Mouse (Mus musculus) yolk sac, embryonic 10.5 days (tissue): ENCODE measurements around the gene Nrg3.
"Not testable (repeated sequence)": the region's sequence is repeated elsewhere in the genome, so short reads cannot be mapped to it uniquely, and the experiment has no call there.

Source experiments
- DNase-seq: peaks from one replicate; pipeline ENCODE4 v3.0.0-alpha.2; 2017; ENCODE audit warnings: low spot score

Nrg3 gene

DNA sequence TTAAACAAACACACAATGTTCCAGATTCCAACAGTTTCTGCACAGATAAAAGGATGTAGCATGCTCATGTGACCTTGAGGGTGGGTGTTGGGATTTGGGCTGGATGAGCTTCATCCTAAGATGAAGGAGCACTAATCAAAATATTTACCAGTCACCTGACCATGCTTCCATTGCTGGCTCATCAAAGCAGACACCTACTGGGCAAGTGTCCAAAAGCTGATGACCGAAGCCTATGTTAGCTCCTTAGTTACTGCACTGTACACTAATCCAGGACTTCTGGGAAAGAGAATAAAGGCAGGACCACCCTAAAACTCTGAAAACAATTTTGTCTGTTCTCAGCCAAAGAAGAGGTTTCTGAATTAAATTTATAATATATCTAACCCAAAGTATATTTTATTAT is 261.4 kb downstream of the Nrg3 start:
- no peak for DNase-seq

GRCm38 (mm10) chr14:39191946-39192345 is 280.9 kb downstream of the Nrg3 start:
- no peak for DNase-seq

- no peak for DNase-seq
Observed at GRCm38 (mm10) chr14:39173709-39174108, 299.2 kb downstream of the Nrg3 start.

DNA sequence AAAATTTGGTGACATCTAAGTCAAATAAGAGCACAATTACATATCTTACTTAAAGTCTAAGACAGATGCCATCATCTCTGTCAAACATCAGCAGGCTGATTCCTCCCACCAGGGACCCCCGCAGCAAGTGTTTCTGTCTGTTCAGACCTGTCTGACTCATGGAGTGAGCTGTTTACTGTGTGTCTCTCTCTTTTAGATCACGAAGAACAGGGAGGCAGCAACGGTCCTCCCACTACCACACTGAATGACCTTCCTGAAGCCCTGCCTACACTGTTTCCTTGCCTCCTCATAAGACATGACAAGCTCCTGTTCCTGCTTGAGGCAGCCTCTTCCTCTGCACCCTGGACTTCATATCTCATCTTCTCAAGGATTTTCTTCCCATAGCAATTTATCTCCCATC is 312.7 kb downstream of the Nrg3 start:
- no peak for DNase-seq

GRCm38 (mm10) chr14:39155462-39155861 is 317.4 kb downstream of the Nrg3 start:
- no peak for DNase-seq

GRCm38 (mm10) chr14:39129766-39130165 is 343.1 kb downstream of the Nrg3 start:
- no peak for DNase-seq

- DNase-seq, result no peak
Observed at GRCm38 (mm10) chr14:39117977-39118376, 354.9 kb downstream of the Nrg3 start.

GRCm38 (mm10) chr14:39116522-39117231 is 356.2 kb downstream of the Nrg3 start:
- DNase-seq, result not testable (repeated sequence)

DNA sequence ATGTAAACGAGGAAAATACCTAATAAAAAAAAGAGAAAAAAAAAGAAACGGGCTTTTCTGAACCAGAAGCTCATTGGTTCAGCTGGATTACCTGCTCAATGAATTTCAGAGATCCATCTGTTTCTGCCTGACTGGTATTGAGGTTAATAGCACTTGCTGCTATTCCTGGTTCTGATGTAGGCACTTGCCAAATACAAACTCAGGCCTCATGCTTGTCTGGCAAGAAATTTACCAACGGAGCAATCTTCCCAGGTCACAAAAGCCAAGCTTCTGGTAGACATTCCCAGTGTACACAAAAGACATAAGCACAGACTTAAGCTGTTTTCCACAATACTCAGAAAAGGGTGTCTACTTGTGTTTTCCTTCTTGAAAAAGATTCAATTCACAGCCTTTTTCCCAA is 363.3 kb downstream of the Nrg3 start:
- DNase-seq, result no peak

DNA sequence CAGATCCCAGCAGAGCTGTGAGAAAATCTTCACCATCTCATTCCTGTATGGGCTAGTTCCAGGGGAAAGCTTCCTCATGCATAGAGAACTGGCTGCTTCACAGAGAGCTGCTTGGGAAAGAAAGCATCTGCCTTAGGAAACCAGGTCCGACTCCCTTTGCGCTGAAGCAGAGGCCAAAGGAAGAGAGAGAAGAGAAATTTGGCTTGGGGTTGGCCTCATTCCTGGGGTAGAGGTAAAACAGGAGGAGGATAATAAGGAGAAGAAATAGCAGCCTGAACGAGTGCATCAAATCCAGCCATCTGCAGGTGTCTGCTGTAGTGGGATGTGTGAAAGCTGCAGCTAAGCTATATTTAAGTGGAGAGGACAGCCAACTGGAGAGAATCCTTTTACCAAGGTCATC is 366.1 kb downstream of the Nrg3 start:
- DNase-seq, result no peak

- no peak for DNase-seq
Observed at GRCm38 (mm10) chr14:39095219-39095618, 377.7 kb downstream of the Nrg3 start.

GRCm38 (mm10) chr14:39079461-39079860 is 393.4 kb downstream of the Nrg3 start:
- DNase-seq, result no peak

DNA sequence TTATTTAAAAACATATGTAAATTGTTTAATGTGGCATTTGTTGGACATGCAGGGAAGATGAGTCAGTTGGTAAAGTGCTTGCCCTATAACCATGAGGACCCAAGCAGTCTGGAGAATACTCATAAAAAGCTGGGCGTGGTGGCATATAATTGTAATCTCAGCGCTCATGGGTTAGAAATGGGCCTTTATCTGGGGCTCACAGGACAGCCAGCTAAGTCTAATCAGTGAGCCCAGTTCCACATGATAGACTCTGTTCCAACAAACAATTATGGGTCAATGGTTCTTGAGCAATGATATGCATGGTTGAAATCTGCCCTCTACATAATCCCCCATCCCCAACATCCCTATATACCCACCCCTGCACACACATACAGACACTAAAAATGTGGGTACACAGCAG is 421.3 kb downstream of the Nrg3 start:
- DNase-seq, result no peak

GRCm38 (mm10) chr14:39049021-39049420 is 423.9 kb downstream of the Nrg3 start:
- no peak for DNase-seq

DNA sequence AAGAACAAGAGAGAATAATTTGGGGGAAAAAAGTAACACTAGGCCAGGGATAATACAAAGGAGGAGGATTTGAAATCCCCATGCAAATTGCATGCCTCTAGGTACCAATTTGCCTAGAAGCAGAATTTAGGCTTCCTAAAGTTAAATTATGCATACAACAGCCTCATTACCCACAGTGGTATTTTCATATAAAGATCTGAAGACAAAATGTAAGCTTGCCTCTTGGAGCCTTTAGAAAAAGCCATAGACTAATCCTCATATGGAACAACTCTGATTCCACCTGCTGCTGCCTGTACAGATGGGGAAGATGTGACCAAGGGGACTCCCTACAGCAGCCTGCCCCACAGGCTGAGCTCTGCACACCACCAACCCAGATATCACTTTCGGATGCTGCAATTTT is 428.6 kb downstream of the Nrg3 start:
- no peak for DNase-seq

DNA sequence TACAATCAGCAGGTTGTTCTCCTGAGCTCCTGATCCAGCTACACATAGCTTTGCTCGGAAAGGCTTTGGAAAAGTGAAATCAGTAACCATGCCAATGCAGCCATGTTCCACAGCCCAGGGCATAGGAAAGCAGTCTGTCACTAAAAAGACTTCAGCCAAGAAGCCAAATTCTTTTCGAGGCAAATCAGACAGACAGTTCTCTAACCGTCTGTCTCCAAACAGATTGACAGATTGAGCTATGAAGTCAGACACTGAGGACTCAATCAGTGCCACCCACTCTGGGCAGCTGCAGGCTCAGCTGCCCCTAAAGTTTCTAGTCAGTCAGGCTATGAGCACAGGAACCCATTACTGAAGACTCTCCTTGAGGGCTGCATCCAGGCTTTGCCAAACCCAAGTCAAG is 429.1 kb downstream of the Nrg3 start:
- no peak for DNase-seq

DNA sequence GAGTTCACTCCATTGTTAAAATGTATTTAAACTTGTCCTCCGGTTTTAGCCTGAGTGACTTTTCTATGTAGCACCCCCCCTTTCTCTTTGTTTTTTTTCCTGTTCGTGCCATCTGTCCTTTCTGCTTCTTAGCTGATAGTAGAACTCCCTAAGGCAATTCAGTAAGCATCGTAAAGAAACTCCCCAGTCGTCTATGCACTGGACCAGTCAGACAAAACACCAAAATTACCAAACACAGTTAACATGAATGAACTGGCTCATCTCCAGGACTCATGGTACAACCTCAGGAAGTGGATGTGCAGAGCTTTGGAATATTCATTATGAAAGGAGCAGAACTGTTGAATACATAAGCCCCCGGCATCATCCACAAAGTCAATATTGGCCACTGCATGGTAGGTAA is 429.5 kb downstream of the Nrg3 start:
- no peak for DNase-seq

DNA sequence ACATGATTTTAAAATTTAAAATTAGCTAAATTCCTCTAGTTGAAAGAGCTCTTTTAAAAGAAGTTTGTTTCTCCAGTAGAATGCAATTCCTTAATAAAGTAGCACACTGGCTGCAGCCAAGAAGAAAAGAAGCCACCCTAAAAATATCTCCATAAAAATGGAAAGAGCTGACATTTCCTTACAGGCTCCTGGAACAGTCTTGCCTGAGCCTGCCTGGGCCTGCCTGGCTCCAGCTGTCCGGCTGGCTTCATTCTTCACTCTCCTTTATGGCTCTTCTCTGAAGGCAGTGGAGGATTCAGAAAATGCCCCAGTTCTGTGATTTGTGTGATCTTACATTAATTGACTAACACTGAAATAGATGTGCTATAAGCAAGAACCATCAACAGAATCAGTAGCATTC is 433.8 kb downstream of the Nrg3 start:
- no peak for DNase-seq

- no peak for DNase-seq
Observed at GRCm38 (mm10) chr14:39034482-39034881, 438.4 kb downstream of the Nrg3 start.

DNA sequence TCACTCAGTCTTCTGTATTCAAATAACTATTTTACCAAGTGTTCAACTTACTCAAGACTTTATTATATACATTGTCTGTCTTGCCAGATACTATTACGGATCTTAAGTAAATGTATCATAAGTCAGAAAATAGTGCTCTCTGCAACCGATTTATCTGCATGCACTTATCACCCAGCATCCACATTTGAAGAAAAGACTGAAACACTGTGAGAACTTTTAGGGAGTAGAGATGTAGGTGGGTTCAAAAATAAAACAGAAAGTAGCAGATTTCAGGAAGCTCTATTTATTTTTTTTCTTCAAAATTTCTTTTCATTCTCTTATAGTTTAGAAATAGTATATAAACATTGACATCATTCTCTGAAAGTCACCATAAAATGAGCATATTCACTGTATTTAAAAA is 449.8 kb downstream of the Nrg3 start:
- DNase-seq, result no peak

DNA sequence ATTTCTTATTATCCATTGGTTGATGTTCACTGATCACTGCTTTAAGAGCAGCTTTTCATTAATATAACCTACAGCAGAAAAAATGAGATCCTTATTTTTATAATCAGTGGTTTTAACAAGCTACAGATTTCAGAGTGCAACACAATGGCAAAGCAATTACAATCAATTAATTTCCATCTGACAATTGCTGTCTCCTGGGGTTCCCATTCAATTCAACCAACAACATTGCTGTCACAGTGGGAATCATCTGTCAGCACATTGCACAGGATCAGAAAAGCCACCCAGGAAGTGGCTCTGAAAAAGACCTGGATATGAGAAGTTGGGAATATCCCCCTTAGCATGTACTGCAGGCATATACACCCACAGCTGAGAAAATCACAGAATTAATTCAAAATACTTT is 458.8 kb downstream of the Nrg3 start:
- no peak for DNase-seq

DNA sequence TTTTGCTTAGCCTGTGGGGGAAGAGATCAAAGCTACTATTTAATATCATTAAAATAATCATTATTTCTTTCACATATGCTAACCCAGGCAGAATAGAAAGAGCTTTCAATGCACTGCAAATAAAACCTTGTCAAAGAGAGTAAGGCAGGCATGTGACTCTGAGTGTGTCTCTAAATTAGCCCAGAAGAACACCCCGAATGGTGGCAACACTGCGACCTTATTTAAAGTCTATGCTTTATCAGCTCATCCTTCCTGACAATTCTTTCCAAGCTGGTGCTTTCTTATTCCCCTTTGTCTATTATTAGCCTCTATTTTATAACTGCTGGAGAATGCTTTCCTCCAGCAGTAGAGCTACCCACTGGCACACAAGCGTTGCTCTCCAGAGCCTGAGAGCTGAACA is 475.0 kb downstream of the Nrg3 start:
- no peak for DNase-seq

DNA sequence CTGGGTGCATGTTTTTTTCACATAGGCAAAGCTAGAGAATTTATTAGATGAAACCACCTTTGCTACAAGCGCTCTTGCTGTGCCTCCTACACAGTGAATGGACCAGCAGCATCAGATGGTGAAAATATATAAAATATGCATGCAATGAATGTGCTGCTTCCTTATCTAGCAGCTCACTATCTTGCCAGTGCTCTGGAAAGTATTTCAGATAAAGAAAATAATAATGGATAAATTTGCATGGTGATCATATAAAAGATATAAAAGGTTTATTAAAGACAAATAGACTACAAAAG is 480.4 kb downstream of the Nrg3 start:
- DNase-seq, result no peak

DNA sequence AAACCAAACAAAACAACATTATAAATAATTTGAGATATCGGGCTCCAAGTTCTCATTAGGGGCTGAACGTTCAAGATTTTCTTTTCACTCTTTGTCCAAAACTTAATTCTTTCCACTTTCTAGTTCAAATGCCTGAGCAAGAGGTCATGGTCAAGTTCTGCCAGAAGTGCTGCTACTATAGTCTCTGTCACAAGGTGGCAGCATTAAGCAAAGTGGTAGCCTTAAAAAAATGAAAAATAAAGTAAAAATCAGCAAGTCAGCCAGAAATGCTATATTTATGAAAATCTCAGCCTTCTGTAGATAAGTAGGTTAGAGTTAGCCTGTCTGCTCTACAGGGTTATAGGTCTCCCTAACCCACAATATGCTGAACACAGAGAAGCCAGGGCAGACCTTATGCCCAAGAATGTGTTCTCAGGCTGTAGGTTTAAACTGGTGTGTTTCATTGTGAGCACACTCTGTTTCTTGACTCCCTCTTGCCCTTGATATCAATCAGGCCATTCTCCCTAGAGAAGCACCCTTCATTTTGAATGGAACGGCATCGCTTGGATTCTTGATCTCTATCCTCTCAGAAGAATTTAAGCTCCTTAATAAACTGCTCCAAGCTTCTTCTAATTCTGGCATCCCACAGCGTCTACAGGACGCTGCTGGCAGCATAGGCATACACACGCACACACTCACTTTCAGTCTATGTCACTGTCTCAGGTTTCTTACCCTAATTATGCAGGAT is 480.9 kb downstream of the Nrg3 start:
- DNase-seq, result no peak
